Mouse (Mus musculus): ENCODE data around the gene Zdhhc3. TPM values are rescaled to one million over a fixed set of nuclear protein-coding genes. Genes with fewer than 3 reads are reported as not detected.

Gene Zdhhc3
- total RNA-seq, 2 experiments from 2014 or later = 61.9 to 64.1 TPM

DNA sequence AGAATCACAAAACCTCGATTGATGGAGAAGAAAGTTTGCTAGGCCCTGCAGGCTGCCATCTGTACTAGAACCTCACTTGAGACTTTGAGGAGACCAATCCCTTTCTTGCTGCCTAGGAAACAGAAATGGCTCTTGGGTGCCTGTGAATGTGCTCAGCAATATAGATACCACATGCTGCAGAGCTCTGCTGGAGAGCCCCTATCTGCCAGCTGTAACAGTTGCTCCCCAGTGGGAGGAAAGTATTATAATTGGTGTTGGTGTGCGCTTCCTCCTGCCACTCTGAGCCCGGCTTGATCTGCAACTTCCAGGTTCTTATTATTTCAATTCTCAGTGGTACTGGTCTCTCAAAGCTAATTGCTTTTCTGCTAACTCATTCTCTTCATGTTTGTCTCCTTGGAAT is 10.0 kb upstream of the Zdhhc3 start:
- no peak for DNase-seq (ENCODE audit: extremely low spot score in 1 of 2, low spot score in 1 of 2)

DNA sequence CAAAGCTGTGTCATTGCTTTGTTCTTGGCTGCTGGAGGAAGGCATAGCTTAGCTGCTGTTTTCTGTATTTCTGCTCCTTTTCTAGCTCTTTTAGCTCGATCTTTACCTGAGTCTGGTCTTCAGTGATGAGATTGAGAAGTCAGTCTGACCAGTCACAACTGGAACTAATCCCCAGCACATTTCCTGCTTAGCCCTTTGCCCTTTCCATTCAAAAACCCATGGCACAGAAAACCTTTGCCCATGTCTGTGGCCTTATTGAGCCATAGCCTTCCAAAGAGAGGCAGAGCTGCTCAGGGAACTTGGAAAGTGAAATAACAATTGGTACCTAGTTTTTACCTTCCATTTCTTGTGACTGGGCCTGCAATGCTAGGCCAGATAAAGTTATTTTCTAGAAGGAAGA is 2.6 kb upstream of the Zdhhc3 start:
- DNase-seq (ENCODE audit: extremely low spot score in 1 of 2, low spot score in 1 of 2) = no peak

DNA sequence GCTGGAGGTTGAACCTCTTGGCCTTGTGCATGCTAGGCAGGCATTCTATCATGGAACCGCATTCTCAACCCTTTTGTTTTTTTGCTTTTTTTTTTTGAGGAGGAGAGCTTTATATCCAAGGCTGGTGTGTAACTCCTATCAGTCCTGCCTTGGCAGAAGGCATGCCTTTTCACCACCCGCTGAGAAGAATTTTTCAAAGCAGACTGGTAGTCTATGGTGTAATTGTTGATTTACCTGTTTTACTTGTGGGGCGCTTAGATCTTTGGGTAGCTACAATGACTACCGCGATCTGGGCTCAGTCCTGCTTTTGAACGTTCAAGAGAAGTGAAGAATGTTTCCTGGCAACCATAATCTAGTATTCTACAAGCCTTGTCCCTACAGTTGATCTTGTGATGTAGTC is 926 bp upstream of the Zdhhc3 start:
- DNase-seq (ENCODE audit: extremely low spot score in 1 of 2, low spot score in 1 of 2) = no peak

DNA sequence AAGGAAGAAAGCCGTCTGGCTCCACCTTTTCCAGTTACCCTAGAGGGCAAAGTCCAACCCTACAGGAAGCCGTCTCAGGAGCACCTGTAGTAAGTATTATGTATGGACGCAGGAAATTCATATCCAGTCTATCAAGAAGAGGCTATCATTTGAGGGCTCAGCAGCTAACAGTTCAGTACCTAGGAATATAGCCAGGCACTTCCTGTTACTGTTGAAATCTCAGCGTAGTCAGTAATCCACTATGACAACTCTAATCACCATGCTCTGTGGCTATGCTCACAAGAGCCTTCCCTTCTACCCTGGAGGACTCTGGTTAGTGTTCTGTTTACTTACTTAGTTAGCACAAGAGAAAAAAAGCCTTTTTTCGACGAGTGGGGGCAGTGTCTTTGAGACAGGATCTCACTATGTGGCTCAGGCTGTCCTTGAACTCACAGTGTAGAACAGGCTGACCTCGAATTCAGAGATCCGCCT is 1.2 kb downstream of the Zdhhc3 start:
- DNase-seq (ENCODE audit: extremely low spot score in 1 of 2, low spot score in 1 of 2) = no peak

DNA sequence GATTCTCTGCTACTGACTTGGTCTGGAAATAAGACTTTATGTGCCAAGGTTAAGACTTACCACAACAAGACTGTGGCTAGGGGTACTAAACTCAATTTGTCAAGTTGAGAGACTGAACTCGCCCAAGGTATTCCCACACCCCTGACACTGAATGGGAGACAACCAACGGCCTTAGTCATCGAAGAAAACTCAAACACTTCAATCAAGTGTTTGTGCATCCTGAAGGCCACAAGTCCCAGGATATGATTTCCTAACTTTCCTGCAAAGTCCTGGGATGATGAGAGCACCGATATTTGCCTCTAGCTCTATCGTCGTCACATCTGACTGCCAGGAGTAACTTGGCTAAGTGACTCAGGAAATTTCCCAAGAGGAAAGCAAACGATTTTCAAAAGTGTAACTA is 3.8 kb downstream of the Zdhhc3 start:
- no peak for DNase-seq (ENCODE audit: extremely low spot score in 1 of 2, low spot score in 1 of 2)

DNA sequence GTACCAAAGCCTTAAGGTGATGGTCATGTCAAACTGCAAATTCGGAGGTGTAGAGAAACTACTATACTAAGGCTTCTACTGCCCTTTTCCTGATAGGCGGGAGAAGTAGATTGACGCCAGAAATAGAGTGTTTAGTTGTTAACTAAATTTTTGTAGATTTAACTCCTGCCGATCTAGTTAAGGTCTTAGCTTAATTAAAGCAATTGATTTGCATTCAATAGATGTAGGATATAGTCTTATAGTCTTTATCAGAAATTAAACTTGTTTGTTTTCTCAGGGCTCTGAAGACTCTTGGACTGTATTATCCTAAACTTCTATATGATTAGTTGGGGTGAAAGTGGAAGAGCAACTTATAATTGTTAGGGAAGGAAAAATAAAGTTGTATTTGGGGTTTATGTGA is 5.8 kb downstream of the Zdhhc3 start:
- DNase-seq (ENCODE audit: extremely low spot score in 1 of 2, low spot score in 1 of 2) = no peak

DNA sequence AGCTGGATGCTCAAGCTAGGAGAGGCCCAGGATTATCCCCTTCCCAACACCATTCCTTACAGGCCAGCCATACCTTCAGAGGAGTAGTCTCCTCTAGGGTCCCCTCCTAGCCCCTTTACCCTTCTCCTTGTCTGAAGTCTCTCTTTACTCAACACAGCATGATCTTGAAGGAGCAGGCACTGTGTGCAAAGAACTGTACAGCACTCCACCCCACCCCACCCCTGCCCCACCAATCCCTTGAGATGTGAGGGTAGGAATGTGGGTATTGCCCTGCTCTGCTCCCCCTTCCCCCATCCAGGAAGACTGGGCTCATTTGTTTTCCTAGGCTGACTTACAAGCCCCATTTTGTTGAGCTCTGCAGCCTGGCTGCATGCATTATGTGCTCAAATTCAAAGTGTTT is 8.6 kb downstream of the Zdhhc3 start:
- no peak for DNase-seq (ENCODE audit: extremely low spot score in 1 of 2, low spot score in 1 of 2)

DNA sequence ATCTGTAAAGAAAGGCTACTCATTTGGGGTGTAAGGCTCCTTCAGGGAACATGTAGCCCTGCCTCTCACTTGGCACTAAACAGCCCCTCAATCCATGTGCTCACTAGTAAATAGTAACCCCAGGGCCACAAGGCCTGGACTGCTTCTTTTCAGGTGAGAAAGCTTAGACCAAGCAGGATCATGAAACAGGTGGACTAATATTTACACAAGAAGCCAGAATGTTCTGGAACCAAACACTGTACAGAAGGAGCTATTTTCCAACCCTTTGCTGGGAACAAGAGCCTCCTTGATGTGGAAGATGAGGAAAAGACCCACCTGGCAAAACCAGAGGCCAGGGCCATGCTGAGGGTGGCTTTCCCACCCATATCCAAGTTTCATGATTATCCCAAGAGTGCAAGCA is 9.6 kb downstream of the Zdhhc3 start:
- no peak for DNase-seq (ENCODE audit: extremely low spot score in 1 of 2, low spot score in 1 of 2)

DNA sequence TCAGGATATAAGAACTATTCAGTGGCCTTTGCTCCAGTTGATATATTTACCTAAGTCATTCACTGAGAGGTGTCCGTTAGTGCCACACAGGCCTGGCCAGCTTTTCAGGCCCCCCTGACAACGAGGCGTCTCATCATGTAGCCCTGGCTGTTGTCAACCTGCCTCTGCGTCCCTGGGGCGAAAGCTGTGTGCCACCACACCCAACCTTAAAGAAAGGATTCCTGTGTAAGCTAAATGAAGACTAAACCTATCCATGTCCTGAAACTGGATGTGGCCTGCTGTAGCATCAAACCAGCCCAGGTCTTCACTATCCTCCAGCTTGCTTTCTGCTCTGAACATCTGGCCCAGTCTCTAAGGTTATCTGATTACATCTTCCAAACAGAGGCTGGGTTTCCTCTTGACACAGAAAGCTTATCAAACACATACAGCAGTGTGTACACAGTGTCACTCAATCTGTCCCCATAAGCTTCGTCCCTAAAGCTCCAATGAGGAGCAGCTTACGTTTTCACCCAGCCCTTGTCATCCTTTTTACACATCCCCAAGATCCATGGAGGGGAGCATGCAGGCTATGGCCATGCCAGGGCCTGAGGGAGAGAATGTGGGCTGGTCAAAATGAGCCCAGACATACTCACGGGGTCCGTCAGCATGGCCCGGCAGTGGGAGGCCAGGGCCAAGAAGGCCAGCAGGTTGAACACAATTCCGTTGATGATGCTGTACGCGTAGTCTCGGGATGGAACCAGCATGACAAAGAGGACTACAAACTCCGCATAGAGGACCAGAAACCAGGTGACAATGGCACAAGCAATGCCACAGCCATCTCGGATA is 13.2 kb downstream of the Zdhhc3 start:
- DNase-seq (ENCODE audit: extremely low spot score in 1 of 2, low spot score in 1 of 2) = no peak

DNA sequence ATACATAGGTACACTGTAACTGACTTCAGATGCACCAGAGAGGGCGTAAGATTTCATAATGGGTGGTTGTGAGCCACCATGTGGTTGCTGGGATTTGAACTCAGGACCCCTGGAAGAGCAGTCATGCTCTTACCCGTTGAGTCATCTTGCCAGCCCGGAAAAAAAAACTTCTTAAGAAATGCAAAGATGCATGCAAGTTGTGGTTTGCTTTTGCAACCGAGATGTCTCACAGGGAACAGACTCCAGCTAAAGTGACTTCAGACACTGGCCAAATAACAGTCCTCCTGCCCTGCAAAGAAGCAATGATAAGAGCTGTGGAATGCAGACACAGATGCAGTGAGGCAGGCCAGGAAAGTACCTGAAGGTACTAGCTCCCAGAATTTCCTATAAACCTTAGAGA is 22.2 kb downstream of the Zdhhc3 start:
- DNase-seq (ENCODE audit: extremely low spot score in 1 of 2, low spot score in 1 of 2) = no peak

DNA sequence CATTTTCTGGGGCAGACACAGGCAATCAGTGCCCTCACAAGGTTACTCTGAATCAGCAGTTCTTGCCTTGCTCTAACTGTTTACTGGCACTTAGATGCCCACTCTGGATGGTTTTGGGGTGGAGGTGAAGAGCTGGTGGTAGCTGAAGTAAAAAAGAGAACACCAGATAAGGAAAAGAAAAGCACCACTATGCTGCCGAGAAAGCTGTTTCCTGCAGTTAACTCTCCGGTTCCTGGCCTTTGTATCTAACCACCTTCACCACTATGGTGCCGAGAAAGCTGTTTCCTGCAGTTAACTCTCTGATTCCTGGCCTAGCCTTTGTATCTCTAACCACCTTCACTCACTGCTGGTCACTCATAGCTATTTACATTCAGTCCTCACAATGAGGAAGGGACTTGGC is 25.4 kb downstream of the Zdhhc3 start:
- no peak for DNase-seq (ENCODE audit: extremely low spot score in 1 of 2, low spot score in 1 of 2)

DNA sequence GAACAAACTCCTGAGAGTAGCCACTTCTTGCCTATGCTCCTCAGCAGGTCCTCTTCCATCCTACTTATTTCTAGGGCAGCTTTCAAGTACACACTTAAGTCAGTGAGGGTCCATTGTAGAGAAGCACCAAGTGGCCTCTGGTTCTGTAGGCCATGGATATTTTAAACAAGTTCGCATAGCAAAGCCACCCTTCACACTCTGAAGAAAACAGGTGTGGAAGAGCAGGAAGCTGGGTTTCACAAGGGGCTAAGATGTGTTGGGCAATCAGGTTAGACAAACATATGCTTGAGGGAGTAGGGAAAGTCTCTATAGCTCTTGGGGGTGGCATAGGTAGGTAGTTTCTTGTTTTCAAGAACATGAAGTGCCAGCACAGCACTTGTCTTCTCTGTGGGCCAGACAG is 27.6 kb downstream of the Zdhhc3 start:
- DNase-seq (ENCODE audit: extremely low spot score in 1 of 2, low spot score in 1 of 2) = no peak

DNA sequence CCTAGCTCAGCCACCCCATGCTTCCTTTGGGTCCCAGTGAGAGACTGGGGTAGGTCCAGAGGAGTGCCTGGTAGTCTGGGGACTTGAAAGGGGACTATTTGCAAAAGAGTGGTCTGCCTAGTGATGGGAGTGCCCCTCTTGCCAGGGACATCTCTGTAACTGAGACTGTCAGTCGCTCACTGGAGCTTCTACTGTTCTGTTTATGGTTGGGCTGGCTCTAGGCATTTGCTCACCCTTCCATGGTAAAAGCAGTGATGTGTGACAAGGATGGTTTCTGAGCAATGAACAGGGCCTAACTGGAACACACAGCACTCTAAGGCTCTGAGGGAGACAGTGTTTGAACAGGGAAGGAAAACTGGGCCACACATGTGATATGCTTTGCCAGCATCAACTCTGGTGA is 32.2 kb downstream of the Zdhhc3 start:
- no peak for DNase-seq (ENCODE audit: extremely low spot score in 1 of 2, low spot score in 1 of 2)

DNA sequence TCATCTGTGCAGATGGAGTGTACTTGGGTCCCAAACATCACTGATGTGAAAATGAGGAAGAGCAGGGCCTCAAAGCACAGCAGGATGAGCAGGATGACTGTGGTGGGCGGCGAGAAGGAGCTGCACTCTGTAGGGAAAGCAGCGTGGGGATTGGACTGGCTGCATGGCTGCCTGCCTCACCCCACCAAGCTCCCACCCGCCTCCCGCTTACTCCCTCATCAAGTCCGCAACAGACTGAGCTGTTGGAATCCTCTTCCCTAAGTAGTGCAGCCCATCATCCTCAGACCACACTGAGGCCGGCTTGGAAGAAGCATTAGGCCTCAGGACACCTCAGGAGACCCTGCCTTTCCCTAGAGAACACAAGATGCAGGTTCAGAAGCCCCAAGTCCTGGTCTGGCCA is 32.6 kb downstream of the Zdhhc3 start:
- no peak for DNase-seq (ENCODE audit: extremely low spot score in 1 of 2, low spot score in 1 of 2)

DNA sequence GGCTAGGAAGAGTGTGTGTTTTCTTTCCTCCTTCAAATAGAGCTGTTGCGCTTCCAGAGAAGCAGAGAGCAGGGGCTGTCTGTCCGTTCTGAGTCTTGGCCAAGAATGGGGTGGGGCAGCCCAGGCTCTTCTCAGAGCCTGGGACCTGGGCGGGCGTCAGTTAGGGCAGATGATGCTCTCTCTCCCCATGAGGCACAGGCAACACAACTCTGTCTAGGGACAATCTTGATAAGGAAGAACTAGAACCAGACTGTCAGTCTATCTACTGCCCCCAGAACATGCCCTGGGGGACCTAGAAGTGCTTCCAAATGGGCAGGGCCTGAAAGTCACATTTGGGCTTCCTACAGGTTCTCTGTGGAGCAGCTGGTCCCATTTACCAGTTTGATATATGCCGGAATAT is 33.9 kb downstream of the Zdhhc3 start:
- no peak for DNase-seq (ENCODE audit: extremely low spot score in 1 of 2, low spot score in 1 of 2)

DNA sequence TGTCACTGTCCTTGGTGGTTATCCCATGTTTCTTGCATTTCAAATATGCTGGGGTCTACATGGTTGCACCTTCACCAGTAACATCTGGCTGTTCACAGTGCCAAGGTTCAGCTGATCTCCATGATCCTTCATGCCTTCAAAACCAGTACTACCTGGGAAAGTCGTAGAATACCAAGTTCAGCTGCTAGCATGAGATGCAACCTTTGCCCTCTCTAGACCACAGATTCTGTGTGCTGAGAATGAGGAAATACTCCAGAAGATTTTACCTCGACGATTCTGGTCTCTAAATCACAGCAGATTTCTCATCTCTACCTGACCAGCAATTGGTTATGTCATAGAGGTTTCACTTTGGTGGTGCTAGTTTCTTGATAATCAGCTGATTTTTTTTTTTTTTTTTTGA is 52.8 kb downstream of the Zdhhc3 start:
- DNase-seq (ENCODE audit: extremely low spot score in 1 of 2, low spot score in 1 of 2) = no peak

DNA sequence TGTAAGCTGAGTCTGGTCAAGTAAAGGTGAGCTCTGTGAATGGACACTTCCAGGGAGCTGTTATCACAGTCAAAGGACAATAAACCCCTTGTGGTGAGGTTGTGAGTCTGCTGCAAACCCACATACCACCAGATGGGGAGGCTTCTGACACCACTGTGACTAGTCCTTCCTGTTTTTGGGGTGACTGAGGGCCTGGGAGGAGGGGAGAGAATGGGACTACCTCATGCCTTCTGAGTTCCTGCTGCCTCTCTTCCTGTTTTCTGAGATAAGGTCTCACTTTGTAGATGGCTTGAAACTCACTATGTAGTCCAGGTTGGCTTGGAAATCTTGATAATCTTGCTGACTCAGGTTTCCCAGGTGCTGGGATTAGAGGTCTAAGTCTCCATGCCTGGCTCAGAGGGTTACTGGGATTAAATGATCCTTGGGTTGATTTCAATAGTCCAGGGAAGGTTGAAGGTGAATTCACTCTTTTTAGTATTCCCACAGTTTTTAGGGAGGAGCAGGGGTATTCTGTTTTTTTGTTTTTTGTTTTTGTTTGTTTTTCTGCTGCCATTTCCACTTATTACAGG is 54.2 kb downstream of the Zdhhc3 start:
- DNase-seq (ENCODE audit: extremely low spot score in 1 of 2, low spot score in 1 of 2) = no peak

DNA sequence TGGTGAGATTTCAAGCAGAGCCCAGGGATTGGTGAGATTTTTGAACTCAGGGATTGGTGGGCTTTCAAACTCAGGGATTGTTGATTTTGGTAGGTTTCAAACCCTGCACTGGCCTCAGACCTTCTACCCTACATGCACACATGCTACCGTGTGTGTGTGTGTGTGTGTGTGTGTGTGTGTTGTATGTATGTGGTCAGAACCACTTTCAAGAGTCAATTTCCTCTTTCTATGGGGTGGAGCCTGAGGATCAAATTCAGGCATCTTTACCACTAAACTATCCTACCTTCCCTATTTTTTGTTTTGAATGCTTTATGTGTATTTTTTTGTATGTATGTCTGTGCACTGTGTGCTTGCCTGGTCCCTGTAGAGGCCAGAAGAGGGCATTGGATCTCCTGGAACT is 65.3 kb downstream of the Zdhhc3 start:
- no peak for DNase-seq (ENCODE audit: extremely low spot score in 1 of 2, low spot score in 1 of 2)

DNA sequence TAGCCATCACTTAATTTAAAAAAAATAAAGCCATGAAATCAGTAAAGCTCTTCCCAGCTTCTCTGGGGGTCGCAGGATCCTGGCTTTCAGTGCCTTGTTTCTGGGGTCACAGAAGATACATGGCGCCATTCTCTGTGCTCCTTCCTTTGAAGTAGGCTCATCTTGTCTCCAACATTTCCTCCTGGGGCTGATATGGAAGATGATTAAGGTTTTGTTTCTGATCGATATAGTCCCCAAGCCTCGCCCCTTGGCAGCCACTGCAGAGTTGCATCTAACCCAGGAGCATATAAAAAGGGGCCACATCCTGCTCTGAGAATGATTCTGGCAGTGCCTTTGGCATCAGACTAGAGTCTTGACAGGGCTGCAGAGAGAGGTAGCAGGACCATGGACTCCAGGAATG is 78.6 kb downstream of the Zdhhc3 start, which contains the start of gene Tgm4:
Gene Tgm4, plus strand, starts transcription at position 301 of the 400 bp plus-strand sequence.
- DNase-seq (ENCODE audit: extremely low spot score in 1 of 2, low spot score in 1 of 2) = no peak

DNA sequence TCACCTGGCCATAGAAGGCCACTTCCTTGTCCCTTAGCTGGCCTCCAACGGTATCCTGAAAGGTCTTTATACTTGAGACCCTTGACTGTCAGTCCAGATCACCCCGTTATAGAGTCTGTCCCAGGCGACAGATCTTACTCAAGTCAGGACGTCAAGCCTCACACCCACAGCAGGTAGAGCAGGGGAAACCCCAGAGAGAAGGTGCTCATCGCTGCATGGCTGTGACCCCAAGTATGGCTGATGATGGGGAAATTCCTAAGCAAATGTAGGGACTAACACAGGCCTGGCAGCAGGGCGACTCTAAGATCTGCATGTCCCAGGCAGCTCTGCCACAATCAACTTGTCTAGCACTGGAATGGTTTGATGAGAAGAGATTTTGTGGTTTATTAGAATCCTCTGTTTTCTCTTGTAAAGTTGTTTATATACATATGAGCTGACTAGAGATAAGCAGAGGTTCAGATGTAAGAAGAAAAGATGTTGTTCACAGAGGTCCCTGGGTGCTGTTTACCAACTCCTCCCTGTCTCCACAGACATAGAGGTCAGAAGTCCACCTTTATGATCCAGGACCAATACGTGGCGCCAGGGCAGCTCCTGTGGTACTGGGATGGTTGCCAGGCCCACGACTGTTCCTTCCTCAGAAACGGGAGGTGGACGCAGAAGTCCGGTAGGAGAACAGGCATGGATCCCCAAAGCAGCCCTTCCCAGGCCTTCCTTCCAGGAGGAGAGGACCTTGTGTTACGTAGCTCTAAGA is 81.3 kb downstream of the Zdhhc3 start:
- no peak for DNase-seq (ENCODE audit: extremely low spot score in 1 of 2, low spot score in 1 of 2)

DNA sequence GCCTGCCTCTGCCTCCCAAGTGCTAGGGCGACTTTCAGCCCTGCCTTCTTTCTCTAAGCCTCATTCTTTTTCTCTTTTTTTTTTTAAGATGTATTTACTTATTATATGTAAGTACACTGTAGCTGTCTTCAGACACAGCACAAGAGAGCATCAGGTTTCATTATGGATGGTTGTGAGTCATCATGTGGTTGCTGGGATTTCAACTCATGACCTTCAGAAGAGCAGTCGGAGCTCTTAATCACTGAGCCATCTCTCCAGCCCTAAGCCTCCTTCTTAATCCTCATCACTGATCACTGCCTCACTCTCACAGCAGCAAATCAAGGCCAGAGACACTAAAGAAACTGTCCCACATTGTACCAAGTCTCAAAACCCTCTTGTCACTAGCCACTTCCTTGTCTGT is 88.8 kb downstream of the Zdhhc3 start:
- no peak for DNase-seq (ENCODE audit: extremely low spot score in 1 of 2, low spot score in 1 of 2)
